Mouse (Mus musculus) lung, adult 2 months (tissue): ENCODE measurements around the gene 6430628N08Rik. TPM values are rescaled to one million over a fixed set of nuclear protein-coding genes. Genes with fewer than 3 reads are reported as not detected.

Source experiments
- DNase-seq: peaks from one replicate; pipeline ENCODE4 v3.0.0; 2022
- H3K4me1 ChIP-seq: fragments of 200-500 bp; 2 replicates; pipeline ENCODE4 v1.6.1; 2011; ENCODE audit warnings: low read length; ENCODE audit not compliant: control insufficient read depth, insufficient read depth
- H3K4me3 ChIP-seq: fragments of 200-500 bp; replicated peaks from 2 replicates; pipeline ENCODE3; 2011; ENCODE audit warnings: low read depth, mild to moderate bottlenecking, control low read depth, low read length; ENCODE audit errors: extremely low read depth
- CTCF ChIP-seq: fragments of 200-500 bp; IDR thresholded peaks from 2 replicates; pipeline ENCODE4 v1.5.1; 2011; ENCODE audit warnings: mild to moderate bottlenecking, low read length, control low read depth; ENCODE audit not compliant: insufficient read depth
- POLR2A ChIP-seq: fragments of 200-500 bp; IDR thresholded peaks from 2 replicates; pipeline ENCODE4 v1.6.1; 2011; ENCODE audit warnings: low read depth, mild to moderate bottlenecking, control low read depth, low read length, borderline replicate concordance; ENCODE audit errors: extremely low read depth
- WGBS: fragments of 180-500 bp; shearing (Covaris S2); methylation state at CpG from one replicate; pipeline ENCODE4 v1.1.7; 2018; 5-methylcytosine and 5-hydroxymethylcytosine counted together
- polyA plus RNA-seq: library from polyadenylated mRNA; depleted of rRNA; stranded (reverse); fragments of >200 nt; gene quantifications from 2 replicates; pipeline ENCODE4 v1.2.3, GENCODE M21; 2012

Gene 6430628N08Rik
- polyA plus RNA-seq, 1 experiment, result not detected

- Histone ChIP-seq H3K4me1 (no peaks in the 10 kb centered on the region), H3K4me3 (no peak overlapping the region)
- 55% methylated on average over 1 of the region's 1 CpGs for WGBS
- DNase-seq, result no peak
- TF ChIP-seq CTCF (no peak), POLR2A (no peak)
Observed at GRCm38 (mm10) chr4:115907994-115908393, 17.5 kb downstream of the 6430628N08Rik start.

GRCm38 (mm10) chr4:115908641-115909040 is 18.2 kb downstream of the 6430628N08Rik start:
- 8% methylated on average over 7 of the region's 7 CpGs for whole genome bisulfite sequencing
- Histone ChIP-seq H3K4me3 (no peak overlapping the region), H3K4me1 (no peaks in the 10 kb centered on the region)
- TF ChIP-seq CTCF (no peak), POLR2A (no peak)
- no peak for DNase-seq

- Histone ChIP-seq H3K4me1 (no peaks in the 10 kb centered on the region), H3K4me3 (no peak overlapping the region)
- DNase-seq, result no peak
- 21% methylated on average over 4 of the region's 4 CpGs for WGBS
- no peak for TF ChIP-seq CTCF
- TF ChIP-seq POLR2A, result no peak
Observed at GRCm38 (mm10) chr4:115911586-115911985, 21.1 kb downstream of the 6430628N08Rik start.

- WGBS, result 76% methylated on average over 16 of the region's 16 CpGs
- TF ChIP-seq CTCF, result no peak
- TF ChIP-seq POLR2A, result no peak
- no peaks in the 10 kb centered on the region for H3K4me1 ChIP-seq
- H3K4me3 ChIP-seq, result no peak overlapping the region
- DNase-seq, result no peak
Observed at GRCm38 (mm10) chr4:115919911-115920310, 29.4 kb downstream of the 6430628N08Rik start.

GRCm38 (mm10) chr4:115922688-115923087 is 32.2 kb downstream of the 6430628N08Rik start:
- H3K4me1 ChIP-seq, result no peaks in the 10 kb centered on the region
- WGBS, result 82% methylated on average over 5 of the region's 5 CpGs
- no peak overlapping the region for H3K4me3 ChIP-seq
- no peak for TF ChIP-seq POLR2A
- no peak for TF ChIP-seq CTCF
- DNase-seq, result no peak

GRCm38 (mm10) chr4:115923262-115923880 is 32.9 kb downstream of the 6430628N08Rik start:
- no peak overlapping the region for H3K4me3 ChIP-seq
- 69% methylated on average over 16 of the region's 16 CpGs for WGBS
- no peak for DNase-seq
- no peak for TF ChIP-seq CTCF
- TF ChIP-seq POLR2A, result no peak
- H3K4me1 ChIP-seq, result no peaks in the 10 kb centered on the region

- 44% methylated on average over 7 of the region's 7 CpGs for WGBS
- Histone ChIP-seq H3K4me1 (no peaks in the 10 kb centered on the region), H3K4me3 (no peak overlapping the region)
- TF ChIP-seq CTCF, result no peak
- no peak for TF ChIP-seq POLR2A
- DNase-seq, result no peak
Observed at GRCm38 (mm10) chr4:115927637-115928036, 37.2 kb downstream of the 6430628N08Rik start.

GRCm38 (mm10) chr4:115931556-115932088 is 41.2 kb downstream of the 6430628N08Rik start:
- 51% methylated on average over 13 of the region's 13 CpGs for WGBS
- H3K4me3 ChIP-seq, result no peak overlapping the region
- TF ChIP-seq POLR2A (no peak), CTCF (no peak)
- H3K4me1 ChIP-seq, result peaks cover 5% of the 10 kb centered on the region; the same call in 1 of the 2 replicates
- no peak for DNase-seq

- WGBS, result 3% methylated on average over 36 of the region's 36 CpGs
- TF ChIP-seq CTCF (no peak), POLR2A (no peak)
- peaks cover 6% of the 10 kb centered on the region; the same call in 1 of the 2 replicates for H3K4me1 ChIP-seq
- H3K4me3 ChIP-seq, result no peak overlapping the region
- peak; percentile 9 for DNase-seq
Observed at GRCm38 (mm10) chr4:115935835-115936581, 45.5 kb downstream of the 6430628N08Rik start.
